Mouse (Mus musculus): ENCODE measurements around the gene Dnajb8. TPM values are rescaled to one million over a fixed set of nuclear protein-coding genes. Genes with fewer than 3 reads are reported as not detected.

Dnajb8 gene
- total RNA-seq, 2 experiments from 2014 or later: not detected

DNA sequence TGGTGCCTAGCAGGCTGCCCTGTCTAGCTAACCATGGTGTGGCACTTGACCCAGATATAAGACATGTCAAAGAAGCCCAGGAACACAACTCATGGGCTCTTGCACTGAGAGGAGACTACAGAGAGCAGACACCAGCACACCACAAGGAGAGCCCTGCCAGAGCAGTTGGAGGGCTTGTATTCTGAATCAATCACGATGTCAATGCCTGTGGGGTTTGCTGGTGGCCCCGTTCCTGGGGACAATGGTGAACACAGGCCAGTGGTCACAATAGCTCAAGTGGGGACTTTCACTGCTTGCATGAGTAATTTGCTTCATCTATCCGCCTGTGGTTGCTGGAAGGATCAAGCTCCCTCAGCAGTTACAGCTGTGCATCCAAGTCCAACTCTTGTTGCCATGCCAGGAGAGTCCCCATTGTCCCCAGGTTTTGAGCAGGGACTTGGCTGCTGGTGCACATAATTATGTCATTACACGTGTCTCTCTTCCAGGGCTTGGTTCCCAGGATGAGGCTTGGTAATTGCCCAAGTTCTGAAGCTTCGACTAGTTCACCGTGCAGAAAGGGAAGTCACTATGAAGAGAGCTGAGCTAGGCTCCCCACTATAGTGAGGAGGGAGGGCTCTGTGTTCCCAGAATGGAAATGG, 68.2 kb downstream of the Dnajb8 start:
- DNase-seq: peak; percentile 68 to 80

GRCm38 (mm10) chr6:88292274-88292909, 70.3 kb downstream of the Dnajb8 start:
- DNase-seq: peak in 1 of 2 experiments; percentile 17

DNA sequence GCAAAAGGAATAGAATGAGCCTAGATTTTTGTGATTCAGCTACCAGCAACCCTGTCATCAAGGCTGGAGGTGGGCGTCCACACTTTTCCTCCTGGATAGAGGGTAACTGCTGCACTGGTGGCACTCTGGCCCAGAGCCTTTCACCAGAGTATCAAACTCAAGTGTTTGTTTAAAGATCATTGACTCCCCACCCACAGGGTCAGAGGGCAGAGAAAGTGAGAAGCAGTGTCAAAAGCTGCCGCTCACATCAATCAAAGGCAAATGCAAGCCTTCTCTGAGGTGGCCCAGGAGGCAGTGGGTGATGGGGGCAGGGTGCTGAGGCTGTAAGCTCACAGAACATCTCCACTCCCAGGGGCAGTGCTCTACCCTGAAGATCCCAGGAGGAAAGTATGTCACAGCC, 77.4 kb downstream of the Dnajb8 start:
- no peak for DNase-seq

GRCm38 (mm10) chr6:88301234-88301633, 79.2 kb downstream of the Dnajb8 start:
- DNase-seq: no peak

Other genes with a start within 250 kb of the Dnajb8 start
- gene H1fx, start 240.6 kb upstream of the Dnajb8 start, total RNA-seq (2021): 1 to 10 TPM in 1 of 2 experiments, under 1 TPM in 1; 0.94 to 1.1 TPM
- gene Rab7, start 177.0 kb upstream of the Dnajb8 start, total RNA-seq (2021): 100 to 1,000 TPM; 271 to 283 TPM
- 100 to 1,000 TPM; 104 to 108 TPM for gene Rpn1, start 137.8 kb upstream of the Dnajb8 start, total RNA-seq (2021)
- gene Gata2, start 28.4 kb upstream of the Dnajb8 start, total RNA-seq (2021): 10 to 100 TPM; 18.1 to 23.4 TPM
- 1 to 10 TPM; 8.5 to 8.9 TPM for gene Eefsec, start 224.3 kb downstream of the Dnajb8 start, total RNA-seq (2021)
- gene Ruvbl1, start 243.1 kb downstream of the Dnajb8 start, total RNA-seq (2021): 10 to 100 TPM; 17.6 to 18.1 TPM